Mouse (Mus musculus) cerebral cortex, adult 2 months (tissue): ENCODE measurements around the gene Sbds.

Experiments
- WGBS: fragments of 180-500 bp; shearing (Covaris S2); methylation state at CpG from one replicate; pipeline ENCODE4 v1.1.7; 2018; 5-methylcytosine and 5-hydroxymethylcytosine counted together

The Sbds gene

GRCm38 (mm10) chr5:130255017-130255720 is at the start of gene Sbds, which contains the start of gene Tyw1:
Gene Sbds (minus strand): TSS chr5:130255530.
Gene Tyw1 (plus strand): TSS chr5:130255619.
- under 1% methylated on average over 52 of the region's 52 CpGs for WGBS

DNA sequence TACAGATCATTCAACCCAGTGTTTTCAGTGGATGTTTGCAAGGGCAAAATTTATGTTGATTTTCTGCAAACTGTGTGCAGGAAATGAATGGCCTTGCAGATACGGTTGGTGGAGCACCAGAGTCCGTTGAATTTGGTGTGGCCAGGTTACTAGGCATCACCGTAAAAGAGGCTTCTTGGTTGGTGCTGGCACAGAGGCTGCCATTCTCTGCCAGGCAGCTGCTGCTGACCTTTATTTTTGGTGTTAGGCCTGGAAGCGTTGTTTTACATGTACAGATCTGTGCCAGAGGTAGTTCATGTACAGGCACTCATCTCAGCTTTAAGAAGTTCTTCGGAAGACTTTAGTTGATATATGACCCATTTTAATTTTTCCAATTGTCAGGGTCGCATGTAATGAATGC is 48.3 kb upstream of the Sbds start:
- 80% methylated on average over 6 of the region's 6 CpGs for WGBS

DNA sequence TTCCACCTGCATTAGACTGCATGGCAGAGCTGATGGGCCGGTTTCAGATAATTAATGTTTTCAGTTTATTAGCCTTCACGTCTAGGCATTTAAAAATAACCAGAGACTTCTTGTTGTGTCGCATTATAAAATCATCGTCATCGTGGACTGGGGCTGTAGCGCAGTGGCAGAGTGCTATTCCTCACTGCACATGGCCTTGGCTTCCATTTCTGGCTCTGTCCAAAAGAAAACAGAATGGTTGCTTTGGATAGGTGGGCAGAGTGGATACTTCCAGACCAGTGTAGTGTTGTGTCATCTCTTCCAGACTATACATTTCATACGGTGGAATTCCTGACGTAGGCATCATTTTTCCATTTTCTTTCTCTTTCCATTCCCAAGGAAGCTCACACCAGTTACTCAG is 44.2 kb upstream of the Sbds start:
- 89% methylated on average over 8 of the region's 8 CpGs for WGBS

GRCm38 (mm10) chr5:130298831-130299460 is 43.6 kb upstream of the Sbds start:
- WGBS = 92% methylated on average over 9 of the region's 9 CpGs

- 79% methylated on average over 5 of the region's 5 CpGs for WGBS
Measured at GRCm38 (mm10) chr5:130296071-130296470, 40.7 kb upstream of the Sbds start.

GRCm38 (mm10) chr5:130294598-130294997 is 39.3 kb upstream of the Sbds start:
- 56% methylated on average over 6 of the region's 6 CpGs for WGBS

GRCm38 (mm10) chr5:130293941-130294340 is 38.6 kb upstream of the Sbds start:
- WGBS = 59% methylated on average over 5 of the region's 5 CpGs

GRCm38 (mm10) chr5:130292976-130293375 is 37.6 kb upstream of the Sbds start:
- WGBS = 72% methylated on average over 4 of the region's 4 CpGs

- 55% methylated on average over 12 of the region's 12 CpGs for WGBS
Measured at GRCm38 (mm10) chr5:130290775-130291174, 35.4 kb upstream of the Sbds start.

DNA sequence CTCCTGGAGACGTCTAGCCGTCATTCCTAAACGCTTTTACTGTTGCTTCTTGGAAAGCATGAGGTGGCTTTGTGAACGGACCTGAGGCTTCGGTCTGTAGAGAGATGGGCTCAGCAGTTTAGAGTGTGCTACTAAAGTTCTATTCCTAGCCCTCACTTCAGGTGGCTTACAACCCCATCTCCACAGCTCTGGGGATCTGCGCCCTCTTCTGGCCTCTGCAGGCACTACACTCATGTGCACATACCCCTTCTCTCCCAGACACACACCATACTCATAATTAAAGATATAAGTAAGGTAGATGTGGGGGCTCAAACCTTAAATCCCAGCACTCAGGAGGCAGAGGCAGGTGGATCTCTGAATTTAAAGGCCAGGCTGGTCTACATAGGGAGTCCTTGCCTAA is 34.9 kb upstream of the Sbds start:
- 98% methylated on average over 6 of the region's 6 CpGs for WGBS

- 97% methylated on average over 7 of the region's 7 CpGs for WGBS
Measured at GRCm38 (mm10) chr5:130288106-130288505, 32.8 kb upstream of the Sbds start.

- 61% methylated on average over 9 of the region's 9 CpGs for WGBS
Measured at GRCm38 (mm10) chr5:130283079-130283732, 27.9 kb upstream of the Sbds start.

GRCm38 (mm10) chr5:130278011-130278472 is 22.7 kb upstream of the Sbds start:
- WGBS = 67% methylated on average over 7 of the region's 7 CpGs

- 21% methylated on average over 4 of the region's 4 CpGs for WGBS
Measured at GRCm38 (mm10) chr5:130275509-130275908, 20.2 kb upstream of the Sbds start.

- WGBS = 58% methylated on average over 6 of the region's 6 CpGs
Measured at GRCm38 (mm10) chr5:130273046-130273445, 17.7 kb upstream of the Sbds start.

- 100% methylated on average over 1 of the region's 1 CpGs for WGBS
Measured at GRCm38 (mm10) chr5:130272344-130272743, 17.0 kb upstream of the Sbds start.

- 63% methylated on average over 11 of the region's 11 CpGs for WGBS
Measured at GRCm38 (mm10) chr5:130268976-130269375, 13.6 kb upstream of the Sbds start.

GRCm38 (mm10) chr5:130267316-130267715 is 12.0 kb upstream of the Sbds start:
- WGBS = 81% methylated on average over 1 of the region's 1 CpGs

- 72% methylated on average over 7 of the region's 7 CpGs for WGBS
Measured at GRCm38 (mm10) chr5:130266651-130267050, 11.3 kb upstream of the Sbds start.

GRCm38 (mm10) chr5:130264433-130265005 is 9.2 kb upstream of the Sbds start:
- 88% methylated on average over 6 of the region's 6 CpGs for WGBS

- 54% methylated on average over 11 of the region's 11 CpGs for WGBS
Measured at GRCm38 (mm10) chr5:130263454-130263853, 8.1 kb upstream of the Sbds start.

GRCm38 (mm10) chr5:130257303-130257702 is 2.0 kb upstream of the Sbds start:
- 6% methylated on average over 8 of the region's 8 CpGs for WGBS
